Mouse (Mus musculus) layer of hippocampus, adult 2 months (tissue): ENCODE measurements at regions not wholly inside any gene's neighbourhood (a gene's known extent, or its start where the extent isn't known, plus 50 kb on each side); places are given as distances from the start of the nearest gene placed in this dataset.

Experiments
- DNase-seq, 2 experiments: peaks; one replicate each; pipeline ENCODE4 v3.0.0; 2022; ENCODE audit warnings: low spot score in 2 of 2
- H3K27ac ChIP-seq: fragments of 200-600 bp; 2 replicates; pipeline ENCODE4 v1.8.1; 2022
- H3K4me3 ChIP-seq: fragments of 200-600 bp; 2 replicates; pipeline ENCODE4 v1.8.1; 2022; ENCODE audit warnings: mild to moderate bottlenecking
- CTCF ChIP-seq: fragments of 200-600 bp; conservative IDR thresholded peaks from 2 replicates; pipeline ENCODE4 v1.8.1; 2022; ENCODE audit warnings: antibody characterized with exemption, mild to moderate bottlenecking, moderate library complexity

DNA sequence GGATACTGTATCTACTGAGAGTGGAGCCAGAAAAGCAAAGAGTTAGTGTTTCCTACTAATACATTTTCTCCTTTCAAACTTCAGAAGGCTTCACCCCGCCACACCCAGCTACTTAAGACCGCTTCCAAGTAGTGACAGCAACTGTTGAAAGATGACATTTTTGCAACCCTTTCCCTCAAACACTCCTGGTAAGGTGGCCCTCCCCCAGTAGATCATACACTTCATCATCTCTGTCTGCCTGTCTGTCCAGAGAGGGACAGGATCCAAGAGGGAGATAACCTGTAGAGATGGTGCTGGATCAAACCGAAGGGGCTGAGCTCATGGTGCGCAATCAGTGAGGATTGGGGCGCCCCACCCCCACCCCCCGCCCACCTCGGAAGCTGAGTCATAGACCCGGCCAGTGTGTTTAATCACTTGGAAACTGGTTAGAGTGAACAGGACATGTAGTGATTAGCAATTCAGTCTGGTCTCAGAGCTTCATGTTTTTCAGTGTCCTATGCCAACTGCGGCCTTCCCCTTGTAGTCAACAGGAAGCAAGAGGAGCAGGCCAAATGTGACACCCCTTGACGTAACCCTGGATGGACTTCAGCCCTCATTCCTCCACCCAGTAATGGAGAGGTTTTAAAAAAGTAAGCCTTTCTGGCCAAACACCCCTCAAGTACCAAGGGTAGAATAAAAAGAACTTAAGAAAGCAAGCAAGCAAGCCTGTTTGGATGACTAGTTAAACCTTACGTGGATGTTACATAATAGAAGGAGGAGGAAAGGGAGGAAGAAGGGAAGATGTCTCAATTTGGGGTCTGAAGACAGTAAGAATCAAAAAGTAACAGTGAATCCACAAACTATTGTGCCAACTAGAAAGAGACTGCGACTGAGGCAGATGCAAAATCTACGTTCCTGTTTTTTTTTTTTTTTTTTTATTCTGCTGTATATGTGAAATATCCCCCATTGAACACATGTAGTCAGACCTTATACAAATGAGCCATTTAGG lies 2291.9 kb upstream of the Gm7489 start:
- Histone ChIP-seq H3K4me3 (peak overlapping the region; percentile 40), H3K27ac (no peak overlapping the region)
- DNase-seq: no peak
- no peak for TF ChIP-seq CTCF

DNA sequence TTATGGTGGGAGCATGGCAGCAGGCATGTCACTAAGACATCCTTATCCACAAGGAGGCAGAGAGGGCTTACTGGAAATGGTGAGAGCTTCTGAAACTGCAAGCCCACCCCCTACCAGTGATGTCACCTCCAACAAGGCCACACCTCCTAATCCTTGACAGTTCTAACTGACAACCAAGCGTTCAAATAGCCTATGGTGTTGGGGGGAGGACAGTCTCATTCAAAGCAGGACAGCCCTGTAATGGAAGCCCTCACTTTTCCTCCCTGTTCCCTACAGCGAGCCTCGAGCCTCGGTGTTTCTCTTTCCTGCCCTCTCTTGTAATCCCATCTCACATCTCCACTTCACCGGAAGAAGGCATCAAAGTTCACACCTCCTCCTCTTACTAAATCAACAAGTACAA lies 2290.6 kb upstream of the Gm7489 start:
- no peak overlapping the region for H3K4me3 ChIP-seq
- no peak for DNase-seq
- no peak overlapping the region for H3K27ac ChIP-seq
- no peak for TF ChIP-seq CTCF

DNA sequence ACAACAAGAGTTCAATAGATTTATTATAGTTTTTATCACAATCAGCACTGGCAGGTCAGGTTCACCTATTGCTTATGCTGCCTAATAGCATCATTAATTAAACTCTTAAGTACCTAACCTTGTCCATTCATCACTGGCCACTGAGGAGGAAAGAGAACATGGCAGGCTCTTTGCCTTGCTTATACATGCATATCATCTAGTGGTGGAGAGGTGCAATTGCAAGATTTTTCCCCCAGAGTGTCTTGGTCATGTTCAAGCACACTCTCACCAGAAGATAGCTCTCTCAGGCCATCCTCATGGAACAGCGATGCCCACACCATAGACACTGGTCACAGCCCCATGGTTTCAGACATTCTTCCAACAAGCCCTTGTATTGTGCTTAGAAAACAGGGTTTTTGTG lies 2289.1 kb upstream of the Gm7489 start:
- Histone ChIP-seq H3K4me3 (no peak overlapping the region), H3K27ac (no peak overlapping the region)
- peak; percentile 86 for TF ChIP-seq CTCF
- DNase-seq: peak in 1 of 2 experiments; percentile 17

DNA sequence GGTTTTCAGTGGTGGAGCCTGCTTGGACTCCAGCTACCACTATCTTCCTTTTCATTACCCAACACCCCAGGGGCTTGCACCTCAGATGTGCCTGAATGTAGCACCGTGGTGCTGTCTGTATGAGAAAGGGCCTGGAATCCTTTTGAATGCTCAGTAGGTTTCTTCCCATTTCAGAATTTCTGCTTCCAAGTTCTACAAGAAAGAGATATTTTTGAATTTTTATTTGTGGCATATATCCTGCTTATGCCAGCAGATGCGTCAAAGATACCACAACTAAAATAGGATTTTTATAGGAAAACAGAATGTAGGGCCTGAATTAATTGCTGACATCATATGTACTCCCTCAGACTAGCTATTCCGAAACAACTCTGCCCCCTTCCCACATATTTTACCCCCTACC lies 2286.9 kb upstream of the Gm7489 start:
- Histone ChIP-seq H3K27ac (no peak overlapping the region), H3K4me3 (no peak overlapping the region)
- no peak for TF ChIP-seq CTCF
- DNase-seq: no peak

DNA sequence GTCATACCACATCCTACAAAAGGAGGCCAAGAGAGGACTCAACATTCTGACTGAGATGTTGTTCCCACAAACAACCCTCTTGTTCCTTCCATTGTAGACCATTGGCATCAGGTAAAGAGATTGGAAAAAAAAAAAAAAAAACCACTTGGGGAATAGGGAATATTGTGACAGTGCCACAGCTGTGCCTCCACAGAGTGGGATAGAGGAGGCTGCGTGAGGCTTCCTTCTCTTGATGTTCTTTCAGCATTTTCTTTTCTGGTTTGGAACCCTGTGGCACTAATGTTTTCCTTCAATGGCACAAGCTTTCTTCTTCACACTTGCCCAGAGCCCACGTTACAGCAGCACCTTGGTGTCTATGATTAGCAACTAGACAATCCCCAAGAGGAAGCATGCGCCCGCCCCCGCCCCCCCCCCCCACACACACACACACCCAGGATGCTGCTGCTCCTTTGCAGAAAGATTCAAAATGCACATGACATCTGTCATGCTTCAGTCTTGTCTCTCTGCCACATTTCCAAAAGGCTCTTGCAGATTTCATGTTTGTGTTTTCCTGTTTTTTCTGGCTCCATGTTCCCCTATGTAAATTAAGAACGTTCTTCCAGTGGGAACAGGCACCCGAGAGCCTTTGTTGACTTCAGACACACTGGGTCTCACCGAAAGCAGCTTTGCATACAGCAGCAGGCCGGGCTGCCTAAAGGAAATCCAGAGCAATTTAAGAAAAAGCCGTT lies 2283.4 kb upstream of the Gm7489 start:
- no peak overlapping the region for H3K27ac ChIP-seq
- no peak overlapping the region for H3K4me3 ChIP-seq
- TF ChIP-seq CTCF: no peak
- no peak for DNase-seq

DNA sequence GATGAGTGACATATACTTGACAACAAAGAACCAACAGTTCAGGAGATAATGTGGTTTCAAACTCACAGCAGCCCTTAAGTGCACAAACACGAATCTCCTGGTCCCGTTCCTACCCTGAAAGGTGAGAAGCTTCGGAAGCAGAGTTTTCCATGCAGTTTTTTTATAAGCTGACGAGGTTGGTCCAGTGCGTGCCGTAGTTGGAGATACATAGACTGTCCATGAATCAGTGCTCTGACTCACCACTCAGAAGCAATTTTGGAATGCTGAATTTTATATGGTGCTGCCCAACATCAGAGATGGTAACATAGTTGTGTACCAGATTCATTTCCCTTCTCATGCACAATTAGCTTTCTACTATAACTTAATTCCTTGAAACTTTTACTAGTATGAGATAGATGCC lies 2263.3 kb upstream of the Gm7489 start:
- Histone ChIP-seq H3K4me3 (no peak overlapping the region), H3K27ac (no peak overlapping the region)
- DNase-seq: no peak
- TF ChIP-seq CTCF: no peak

DNA sequence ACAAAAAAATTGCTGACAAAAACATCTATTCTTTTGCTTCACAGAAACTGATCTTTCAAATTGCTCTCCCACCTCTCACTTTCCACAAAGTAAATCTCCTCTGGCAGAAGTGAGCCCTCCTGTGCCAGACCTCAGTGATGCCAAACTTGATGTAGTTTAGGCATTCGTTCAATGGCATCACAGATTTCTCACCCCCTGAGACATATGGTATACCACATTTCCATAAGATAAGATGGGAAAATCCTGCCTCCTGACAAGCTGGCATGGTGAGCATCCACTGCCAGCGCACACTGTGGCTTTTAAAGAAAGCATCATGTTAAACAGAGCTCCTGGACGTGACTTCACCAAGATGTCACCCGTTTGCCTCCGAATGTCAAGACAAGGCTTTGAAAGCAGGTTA lies 2257.2 kb upstream of the Gm7489 start:
- H3K4me3 ChIP-seq: no peak overlapping the region
- TF ChIP-seq CTCF: no peak
- DNase-seq: peak; percentile 15 to 26
- no peak overlapping the region for H3K27ac ChIP-seq

DNA sequence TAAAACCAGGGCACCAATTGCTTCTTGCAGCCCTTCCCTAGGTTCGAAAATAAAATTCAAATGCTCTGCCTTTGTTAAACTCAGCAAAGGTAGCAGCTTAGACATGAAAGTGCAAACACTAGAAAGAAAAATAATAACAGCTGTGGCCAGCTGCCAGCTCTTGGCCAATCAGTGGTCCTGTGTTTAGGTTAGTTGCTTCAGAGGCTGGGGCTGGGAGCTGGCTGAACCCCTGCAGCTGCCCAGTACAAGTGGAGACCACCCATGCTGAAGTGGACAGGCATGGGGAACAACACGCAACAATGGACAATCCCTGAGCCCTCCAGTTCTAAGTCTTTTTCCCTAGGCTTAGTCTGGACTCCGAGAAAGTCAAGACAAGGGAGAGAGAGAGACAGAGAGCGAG lies 2256.2 kb upstream of the Gm7489 start:
- no peak for TF ChIP-seq CTCF
- no peak overlapping the region for H3K27ac ChIP-seq
- H3K4me3 ChIP-seq: no peak overlapping the region
- no peak for DNase-seq

DNA sequence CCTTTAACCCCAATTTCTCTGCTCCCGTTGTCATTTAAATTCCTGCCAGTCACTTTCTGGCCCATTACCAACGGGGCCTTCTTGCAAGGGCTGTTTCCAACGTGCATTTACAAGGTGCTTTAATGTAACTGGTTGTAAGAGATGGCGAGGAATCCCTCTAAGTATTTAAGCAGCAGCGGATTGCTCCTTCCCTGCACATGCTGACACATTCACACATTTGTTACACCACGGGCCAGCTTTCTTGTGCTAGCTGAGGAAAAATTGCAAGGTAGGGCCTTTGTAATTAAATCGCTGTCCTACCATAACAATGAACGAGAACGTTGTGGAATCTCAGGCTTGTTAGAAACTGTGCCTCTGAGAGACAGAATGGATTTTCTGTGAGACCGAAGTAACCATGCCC lies 2252.8 kb upstream of the Gm7489 start:
- H3K4me3 ChIP-seq: no peak overlapping the region
- TF ChIP-seq CTCF: no peak
- DNase-seq: no peak
- H3K27ac ChIP-seq: no peak overlapping the region

DNA sequence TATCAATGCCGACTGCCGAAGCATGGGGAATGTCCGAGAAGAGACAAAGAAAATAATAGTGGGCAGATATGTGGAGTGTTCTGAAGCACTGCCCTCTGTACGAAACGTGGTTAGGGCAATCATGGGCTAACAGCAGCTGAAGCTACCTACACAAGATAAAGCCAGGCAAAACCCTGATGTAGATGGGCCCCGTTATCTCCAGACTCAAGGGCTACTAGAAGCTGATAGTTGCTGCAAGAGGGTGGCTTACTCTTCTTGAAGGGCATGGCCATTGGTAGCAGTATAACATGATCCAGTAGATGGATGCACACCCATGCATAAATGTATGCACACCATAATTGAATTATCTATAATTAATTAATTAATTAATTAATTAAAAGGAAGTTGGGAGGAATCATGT lies 2251.6 kb upstream of the Gm7489 start:
- H3K27ac ChIP-seq: no peak overlapping the region
- no peak for DNase-seq
- no peak overlapping the region for H3K4me3 ChIP-seq
- TF ChIP-seq CTCF: no peak

DNA sequence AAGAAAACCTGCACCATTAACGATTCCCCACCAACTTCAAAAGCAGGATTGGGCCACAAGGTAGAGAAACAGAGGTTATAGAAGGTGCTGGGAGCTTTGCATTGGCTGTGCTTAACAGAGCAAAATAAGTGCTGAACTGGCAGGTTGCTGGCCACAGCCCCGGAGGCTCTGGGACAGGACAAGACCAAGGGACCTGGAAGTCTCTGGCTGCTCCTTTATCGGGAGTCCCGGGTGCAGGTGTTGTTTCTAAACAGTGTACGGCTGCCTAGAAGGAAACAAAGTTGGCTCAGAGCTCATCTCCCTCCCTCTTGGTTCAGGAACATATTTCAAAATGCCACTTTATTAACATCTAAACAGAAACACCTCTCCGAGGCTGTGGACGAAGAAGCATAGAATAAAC lies 2250.0 kb upstream of the Gm7489 start:
- Histone ChIP-seq H3K4me3 (peak overlapping the region; percentile 33; the same call in 1 of the 2 replicates), H3K27ac (no peak overlapping the region)
- no peak for TF ChIP-seq CTCF
- DNase-seq: no peak

DNA sequence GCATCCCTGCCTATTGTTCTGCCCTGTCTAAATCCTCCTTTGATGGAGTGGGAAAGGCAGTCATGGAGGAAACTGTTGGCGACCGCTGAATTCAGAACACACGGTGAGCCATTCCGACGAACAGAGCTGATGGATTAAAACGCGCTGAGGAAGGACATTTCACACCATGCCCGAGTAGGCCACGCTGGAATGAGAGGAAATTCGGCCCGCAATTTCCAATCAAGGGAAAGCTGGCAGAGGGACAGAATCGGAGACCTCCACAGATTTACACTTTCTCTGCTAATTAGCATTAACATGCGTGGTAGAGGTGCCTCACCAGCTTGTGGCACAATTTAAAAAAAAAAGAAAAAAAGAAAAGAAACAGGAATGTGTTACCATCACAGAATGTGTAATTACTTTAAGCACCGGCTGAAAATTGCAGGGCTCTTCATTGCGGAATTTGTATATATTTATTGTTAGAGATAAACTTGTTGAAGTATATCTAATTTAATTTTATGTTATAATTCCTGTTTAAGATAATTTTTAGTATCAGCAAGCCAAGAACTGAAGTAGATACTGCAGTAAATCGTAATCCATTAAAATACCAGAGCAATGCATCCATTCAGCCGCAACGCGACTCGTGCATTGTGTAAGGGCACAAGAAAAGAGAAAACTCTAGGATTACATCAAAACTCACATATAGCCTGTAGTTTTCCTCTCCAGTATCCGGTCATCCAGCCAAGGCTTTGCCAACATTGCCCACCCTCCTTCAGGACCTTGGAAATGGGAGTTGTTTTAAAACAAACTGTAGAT lies 2249.4 kb upstream of the Gm7489 start:
- Histone ChIP-seq H3K27ac (no peak overlapping the region), H3K4me3 (peak overlapping the region; percentile 33)
- TF ChIP-seq CTCF: no peak
- no peak for DNase-seq

DNA sequence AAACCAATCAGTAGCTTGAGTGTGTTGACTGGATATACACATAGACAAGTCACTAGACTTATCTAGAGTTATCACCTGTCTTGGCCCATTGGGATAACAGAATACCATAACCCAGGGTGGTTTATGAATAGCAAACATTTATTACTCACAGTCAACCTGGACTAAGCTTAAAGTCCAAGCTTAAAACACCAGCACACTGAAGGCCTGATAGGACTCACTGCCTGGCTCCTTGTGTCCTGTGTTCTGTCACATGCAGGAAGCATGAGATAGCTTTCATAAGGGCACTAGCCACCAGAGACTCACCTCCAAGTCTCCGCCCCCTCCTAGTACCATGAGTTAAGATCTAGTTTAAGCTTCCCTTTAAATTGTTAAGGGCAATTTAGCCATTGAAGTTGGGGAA lies 2247.1 kb upstream of the Gm7489 start:
- H3K27ac ChIP-seq: no peak overlapping the region

More for the DNA sequence above, 2247.1 kb upstream of the Gm7489 start:
- TF ChIP-seq CTCF: no peak
- DNase-seq: no peak
- H3K4me3 ChIP-seq: no peak overlapping the region
